Mouse (Mus musculus) G1E (cell line): ENCODE results near the gene Rapgef2.

Source experiments
- CTCF ChIP-seq: IDR thresholded peaks from 2 replicates; pipeline ENCODE4 v1.5.1; 2012; ENCODE audit warnings: low read depth, low read length, inconsistent platforms, mixed read lengths
- GATA1 ChIP-seq: IDR thresholded peaks from 2 replicates; pipeline ENCODE4 v1.6.1; 2012; ENCODE audit warnings: borderline replicate concordance, low read length, inconsistent platforms, mixed read lengths
- TAL1 ChIP-seq: conservative IDR thresholded peaks from 2 replicates; pipeline ENCODE4 v1.6.1; 2012; ENCODE audit warnings: low read depth, low read length, inconsistent platforms, mixed read lengths

DNA sequence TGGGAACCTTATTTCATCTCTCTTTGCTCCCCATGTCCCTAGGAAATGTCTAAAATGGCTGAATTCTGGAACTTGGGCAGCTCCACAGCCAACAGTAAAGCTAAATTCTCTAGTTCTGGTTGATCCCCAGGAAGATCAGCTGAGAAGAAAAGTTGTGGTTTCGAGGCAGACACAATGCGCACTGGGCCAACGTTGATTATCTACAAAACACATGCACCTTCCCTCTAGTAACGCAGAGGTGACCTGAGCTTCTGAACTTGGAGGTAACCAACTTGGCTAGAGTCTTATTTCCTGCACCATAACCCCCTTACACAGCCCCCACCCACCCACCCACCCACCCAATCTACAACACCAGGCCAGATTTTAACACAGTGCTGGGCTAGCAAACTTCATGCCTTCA lies 55.6 kb downstream of the Rapgef2 start:
- TF ChIP-seq CTCF (no peak), TAL1 (no peak), GATA1 (no peak)
